Mouse (Mus musculus) olfactory bulb, adult 2 months (tissue): ENCODE data around the gene Atf4. TPM values are rescaled to one million over a fixed set of nuclear protein-coding genes. Genes with fewer than 3 reads are reported as not detected.
A peak's percentile ranks its signal among the peaks of the same experiment; 100 is the strongest.

Experiments
- H3K27ac ChIP-seq: fragments of 200-500 bp; 2 replicates; pipeline ENCODE4 v1.5.1; 2012; ENCODE audit warnings: low read depth, low read length; ENCODE audit not compliant: insufficient read depth
- H3K4me1 ChIP-seq: fragments of 200-500 bp; 2 replicates; pipeline ENCODE4 v1.6.1; 2012; ENCODE audit warnings: low read length; ENCODE audit not compliant: control insufficient read depth, insufficient read depth
- H3K4me3 ChIP-seq: fragments of 200-500 bp; 2 replicates; pipeline ENCODE4 v1.5.1; 2012; ENCODE audit warnings: mild to moderate bottlenecking, low read depth, low read length, moderate library complexity; ENCODE audit not compliant: insufficient read depth
- CTCF ChIP-seq: fragments of 200-500 bp; IDR thresholded peaks from 2 replicates; pipeline ENCODE4 v1.5.1; 2012; ENCODE audit warnings: low read depth, mild to moderate bottlenecking, low read length, moderate library complexity; ENCODE audit not compliant: insufficient read depth
- POLR2A ChIP-seq: fragments of 200-500 bp; IDR thresholded peaks from 2 replicates; pipeline ENCODE4 v1.6.1; 2012; ENCODE audit warnings: mild to moderate bottlenecking, low read depth, low read length, moderate library complexity; ENCODE audit not compliant: insufficient read depth
- WGBS: fragments of 180-500 bp; shearing (Covaris S2); methylation state at CpG from one replicate; pipeline ENCODE4 v1.1.7; 2018; 5-methylcytosine and 5-hydroxymethylcytosine counted together
- polyA plus RNA-seq: library from polyadenylated mRNA; stranded (reverse); fragments of >200 nt; gene quantifications from 2 replicates; pipeline ENCODE4 v1.2.4, GENCODE M21; 2012; ENCODE audit warnings: low replicate concordance; ENCODE audit not compliant: missing spikeins, insufficient read depth, insufficient read length

Atf4 gene
- polyA plus RNA-seq, 1 experiment = not detected

DNA sequence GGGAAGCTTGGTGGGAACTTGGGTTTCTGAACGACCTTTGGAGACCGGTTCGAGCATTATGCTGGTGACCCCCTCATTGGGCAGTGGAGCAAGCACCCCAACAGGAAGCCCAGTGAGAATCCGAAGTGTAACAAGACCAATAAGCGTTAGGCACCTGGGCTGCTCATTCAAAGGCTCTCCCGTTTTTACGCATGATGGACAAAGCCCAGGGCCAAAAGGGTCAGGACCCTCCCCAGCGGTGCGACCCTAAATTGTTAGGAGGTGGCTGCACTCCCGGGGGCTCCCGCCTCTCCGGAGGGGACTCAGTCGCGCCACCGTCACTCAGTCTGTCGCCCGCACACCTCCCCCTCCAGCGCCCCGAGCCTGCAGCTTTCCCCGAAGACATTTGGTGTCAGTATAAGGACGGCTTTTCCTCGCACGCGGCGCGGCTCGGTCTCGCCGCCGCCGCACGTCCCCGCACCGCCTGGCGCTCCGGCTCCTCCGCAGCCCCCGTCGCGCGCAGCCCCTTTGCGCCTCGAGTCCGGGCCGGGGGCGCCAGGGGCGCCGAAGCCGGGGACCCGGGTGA, 31.9 kb downstream of the Atf4 start, which contains the start of gene Cacna1i:
Gene Cacna1i, plus strand, starts transcription at position 388 of the 565 bp plus-strand sequence.
- 2% methylated on average over 49 of the region's 50 CpGs for WGBS
- TF ChIP-seq CTCF (no peak), POLR2A (0 out of 2 replicates have a peak, but pooled peaks have one; percentile 29)
- Histone ChIP-seq H3K4me3 (peak within 1 kb of the TSS; percentile 86), H3K27ac (peak within 1 kb of the TSS; percentile 89), H3K4me1 (peaks cover 66% of the 10 kb centered on the region)

DNA sequence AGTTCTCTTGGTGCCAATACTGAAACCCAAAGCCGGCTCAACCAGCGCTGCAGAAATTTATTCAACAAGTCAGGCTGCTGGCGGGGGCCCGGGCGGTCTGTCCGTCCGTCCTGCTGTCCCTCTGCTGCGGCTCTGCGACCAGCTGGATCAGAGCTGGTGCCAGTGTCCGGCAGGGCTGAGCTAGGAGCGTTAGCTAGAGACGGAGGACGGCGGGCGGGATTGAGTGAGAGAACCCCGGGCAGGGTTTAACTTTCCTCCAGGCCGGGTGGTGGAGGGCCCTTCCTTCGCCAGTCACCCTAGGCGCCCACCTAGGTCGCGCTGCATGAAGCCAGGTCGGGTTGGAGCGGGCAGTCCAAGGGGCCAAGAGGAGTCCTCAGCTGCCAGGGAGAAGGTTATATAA, 33.1 kb downstream of the Atf4 start:
- TF ChIP-seq POLR2A (no peak), CTCF (no peak)
- H3K4me3 ChIP-seq = peak overlapping the region; percentile 86
- H3K27ac ChIP-seq = peak overlapping the region; percentile 89
- 3% methylated on average over 23 of the region's 23 CpGs for whole genome bisulfite sequencing
- peaks cover 62% of the 10 kb centered on the region for H3K4me1 ChIP-seq

DNA sequence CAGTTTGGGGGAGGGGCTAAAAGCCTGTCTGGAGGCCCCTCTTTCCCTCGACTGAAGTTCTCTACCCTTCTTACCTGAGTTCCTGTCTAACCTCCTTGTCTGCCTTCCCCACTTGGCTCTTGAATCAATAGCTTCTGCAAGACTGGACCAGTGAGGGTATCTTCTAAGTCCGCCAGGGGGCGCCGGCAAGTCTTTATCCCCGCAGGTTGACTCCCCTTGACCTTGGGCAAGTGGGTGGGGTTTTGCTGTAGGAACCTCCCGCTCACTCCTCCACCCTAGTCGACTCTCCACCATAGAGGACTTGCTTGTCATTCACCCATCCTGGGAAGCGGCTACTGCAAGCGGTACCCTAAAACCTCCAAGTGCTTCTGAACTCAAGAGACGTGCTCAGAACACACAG, 34.5 kb downstream of the Atf4 start:
- TF ChIP-seq CTCF (peak; percentile 71), POLR2A (no peak)
- H3K4me1 ChIP-seq = peaks cover 56% of the 10 kb centered on the region
- H3K4me3 ChIP-seq = peak overlapping the region; percentile 86
- 9% methylated on average over 10 of the region's 10 CpGs for WGBS
- peak overlapping the region; percentile 89 for H3K27ac ChIP-seq

DNA sequence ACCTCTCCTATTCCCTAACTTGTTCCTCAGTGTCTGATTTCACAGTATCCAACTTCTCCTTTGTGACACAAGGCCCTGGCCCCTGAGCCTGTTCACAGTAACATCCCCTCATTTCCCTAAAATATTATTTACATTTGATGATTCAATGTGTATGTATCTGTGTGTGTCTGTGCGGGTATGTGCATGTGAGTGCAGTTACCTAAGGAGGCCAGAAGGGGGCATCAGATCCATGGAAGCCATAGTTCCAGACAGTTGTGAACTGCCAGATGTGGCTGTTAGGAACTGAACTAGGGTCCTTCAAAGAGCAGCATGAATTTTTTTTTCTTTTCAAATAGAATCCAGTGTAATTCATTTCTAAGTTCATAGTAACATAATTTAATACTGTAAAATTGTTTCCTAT, 42.2 kb downstream of the Atf4 start:
- H3K27ac ChIP-seq = no peak overlapping the region
- TF ChIP-seq POLR2A (no peak), CTCF (no peak)
- H3K4me1 ChIP-seq = peaks cover 30% of the 10 kb centered on the region
- no peak overlapping the region for H3K4me3 ChIP-seq
- WGBS = 100% methylated on average over 1 of the region's 1 CpGs

DNA sequence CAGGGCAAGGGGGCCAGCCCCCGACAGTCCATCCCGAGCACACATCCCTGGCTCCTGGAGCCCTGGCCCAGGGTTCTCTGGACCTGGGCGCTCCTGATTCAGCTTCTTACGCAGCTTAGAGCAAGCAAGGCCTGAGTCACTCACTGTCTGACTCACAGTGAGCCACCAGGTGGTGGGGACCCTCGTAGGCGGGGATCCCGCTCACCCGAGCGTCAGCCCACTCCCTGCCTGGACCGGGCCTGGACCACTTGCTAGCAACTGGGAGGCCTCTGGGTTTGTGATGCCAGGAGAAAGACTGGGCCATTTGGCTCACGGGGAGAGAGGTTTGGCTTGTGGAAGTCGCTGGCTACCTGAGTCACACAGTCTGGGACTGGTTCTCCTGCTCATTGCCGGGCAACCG, 48.8 kb downstream of the Atf4 start:
- WGBS = 51% methylated on average over 14 of the region's 14 CpGs
- Histone ChIP-seq H3K4me3 (no peak overlapping the region), H3K27ac (peak overlapping the region; percentile 49), H3K4me1 (peaks cover 38% of the 10 kb centered on the region)
- TF ChIP-seq CTCF (no peak), POLR2A (no peak)

DNA sequence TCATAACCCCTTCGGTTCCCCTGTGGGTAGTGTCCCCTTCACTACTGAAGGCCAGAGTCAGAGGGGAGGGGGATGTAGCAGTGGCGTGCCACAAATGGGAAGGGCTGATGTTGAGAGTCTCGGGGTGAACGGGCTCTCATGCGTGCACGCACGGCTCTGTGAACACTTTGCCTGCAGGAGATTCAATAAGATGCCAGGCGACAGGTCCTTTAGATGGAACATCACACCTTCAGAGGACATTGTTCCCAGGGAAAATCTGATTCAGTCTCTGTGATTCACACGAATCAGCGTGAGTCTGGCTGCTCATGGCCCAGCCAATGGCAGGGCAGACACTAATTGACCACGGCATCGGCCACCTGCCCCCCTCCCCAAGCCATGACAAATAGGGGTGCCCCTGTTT, 49.2 kb downstream of the Atf4 start:
- peak overlapping the region; percentile 29 for H3K27ac ChIP-seq
- TF ChIP-seq CTCF = no peak
- TF ChIP-seq POLR2A = no peak
- no peak overlapping the region for H3K4me3 ChIP-seq
- WGBS = 68% methylated on average over 12 of the region's 12 CpGs
- H3K4me1 ChIP-seq = peaks cover 40% of the 10 kb centered on the region

DNA sequence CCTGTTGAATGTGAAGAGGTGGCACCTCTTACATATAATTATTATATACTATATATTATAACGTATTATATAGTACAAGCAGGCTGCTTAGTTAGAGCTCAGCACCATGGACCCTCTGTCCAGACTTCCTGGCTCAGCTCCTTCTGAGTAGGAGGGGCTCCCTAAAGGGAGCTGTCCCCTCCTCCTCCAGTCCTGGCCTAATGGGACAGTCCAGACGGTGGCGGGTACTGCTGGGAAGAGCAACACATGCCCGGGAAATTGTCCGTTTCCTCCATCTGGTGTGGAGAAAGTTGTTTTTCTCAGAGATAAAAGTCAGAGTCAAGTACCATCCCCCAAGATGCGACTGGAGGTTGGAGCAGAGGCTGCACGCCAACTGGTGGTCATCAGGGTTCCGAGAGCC, 51.2 kb downstream of the Atf4 start:
- peaks cover 46% of the 10 kb centered on the region for H3K4me1 ChIP-seq
- H3K27ac ChIP-seq = no peak overlapping the region
- WGBS = 66% methylated on average over 8 of the region's 8 CpGs
- H3K4me3 ChIP-seq = no peak overlapping the region
- no peak for TF ChIP-seq POLR2A
- no peak for TF ChIP-seq CTCF

Other genes starting within 250 kb of the Atf4 start
- not detected in 2 replicates for gene Pdgfb, start 240.2 kb upstream of the Atf4 start, polyA plus RNA-seq
- 72.7 TPM in 1 of 2 replicates, not detected in the other for gene Syngr1, start 163.8 kb upstream of the Atf4 start, polyA plus RNA-seq
- gene Rpl3, start 163.3 kb upstream of the Atf4 start, polyA plus RNA-seq = 3,528 TPM in 1 of 2 replicates, not detected in the other
- not detected in 2 replicates for gene Tab1, start 122.1 kb upstream of the Atf4 start, polyA plus RNA-seq
- 65.1 TPM in 1 of 2 replicates, not detected in the other for gene Mgat3, start 81.5 kb upstream of the Atf4 start, polyA plus RNA-seq
- not detected in 2 replicates for gene Mief1, start 21.2 kb upstream of the Atf4 start, polyA plus RNA-seq
- not detected in 2 replicates for gene AC140267.1, start 19.3 kb upstream of the Atf4 start, polyA plus RNA-seq
- not detected in 2 replicates for gene Rps19bp1, start 9.1 kb downstream of the Atf4 start, polyA plus RNA-seq
- not detected in 2 replicates for gene Cacna1i, start 32.1 kb downstream of the Atf4 start, polyA plus RNA-seq